Comparison of ENCODE assay signal across 7 mouse cellular contexts in the genomic region with DNA sequence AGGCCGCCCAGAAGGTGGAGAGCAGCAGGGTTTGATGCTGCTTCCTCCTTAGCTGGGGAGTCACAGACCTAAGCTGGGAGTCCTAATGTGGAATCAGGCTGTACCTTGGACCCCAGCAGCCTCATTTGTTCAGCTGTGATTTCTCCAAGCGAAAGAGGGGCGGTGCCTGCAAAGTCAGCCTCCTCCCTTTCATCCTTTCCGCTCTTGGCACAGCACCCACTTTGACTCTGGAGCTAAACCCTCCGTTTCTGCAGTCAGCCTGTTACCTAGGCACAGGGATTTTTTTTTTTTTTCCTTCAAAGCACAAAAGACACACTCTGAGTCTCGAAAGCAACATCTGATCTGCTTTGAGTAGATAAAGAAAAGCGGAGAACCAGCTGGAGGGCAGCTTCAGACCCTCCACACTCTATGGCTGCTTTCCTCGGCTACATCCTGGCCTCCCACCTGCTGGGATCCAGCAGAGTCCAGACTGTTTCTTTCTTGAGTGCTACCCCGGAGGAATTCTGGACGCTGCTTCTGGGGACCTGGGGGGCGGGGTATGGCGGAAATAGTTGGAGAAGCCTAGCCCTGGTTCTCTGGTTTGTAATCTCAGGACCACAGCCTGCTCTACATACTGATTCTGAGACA. TPM values are rescaled to one million over a fixed set of nuclear protein-coding genes. Genes with fewer than 3 reads are reported as not detected.
DNase-seq lines count a peak whose midpoint lies in the region; ATAC-seq and TF ChIP-seq lines count a peak whose summit lies in the region.

No protein-coding gene starts in this region.

- DNase-seq in adrenal gland, postnatal 10 days = peak; percentile 79
- DNase-seq in cerebellum, adult 9-11 months = peak; percentile 58
- DNase-seq in heart, adult 11 months = peak; percentile 91
- DNase-seq in limb, embryonic 14.5 days (ENCODE audit: low spot score) = peak; percentile 25
- DNase-seq in midbrain, embryonic 14.5 days = peak; percentile 68
- peak; percentile 48 to 67 for DNase-seq in urinary bladder, postnatal 4 days (ENCODE audit: low spot score in 2 of 2)

- peak overlapping the region; percentile 81 for H3K27ac ChIP-seq in intestine, embryonic 16.5 days (ENCODE audit: low read length)
- H3K27ac ChIP-seq in limb, embryonic 14.5 days (replicated peaks; ENCODE audit: low read depth, low read length) = peak overlapping the region; percentile 52; the same call in 1 of the 2 replicates
- H3K27ac ChIP-seq in midbrain, embryonic 14.5 days (replicated peaks; ENCODE audit: low read depth, low read length) = peak overlapping the region; percentile 50; the same call in 1 of the 2 replicates

- WGBS in intestine, embryonic 16.5 days = 12% methylated on average over 12 of the region's 12 CpGs
- WGBS in limb, embryonic 14.5 days = 6% methylated on average over 12 of the region's 12 CpGs
- 5% methylated on average over 12 of the region's 12 CpGs for WGBS in midbrain, embryonic 14.5 days

- peaks cover 21% of the 10 kb centered on the region for H3K4me1 ChIP-seq in intestine, embryonic 16.5 days (ENCODE audit: control insufficient read depth, insufficient read depth, low read length)
- peaks cover 15% of the 10 kb centered on the region for H3K4me1 ChIP-seq in limb, embryonic 14.5 days (ENCODE audit: control insufficient read depth, insufficient read depth, low read length)
- peaks cover 15% of the 10 kb centered on the region for H3K4me1 ChIP-seq in midbrain, embryonic 14.5 days (ENCODE audit: control insufficient read depth, insufficient read depth, low read length)

- H3K9ac ChIP-seq in intestine, embryonic 16.5 days (ENCODE audit: low read depth, low read length) = peak overlapping the region; percentile 56
- H3K9ac ChIP-seq in limb, embryonic 14.5 days (ENCODE audit: low read depth, low read length, severe bottlenecking) = peak overlapping the region; percentile 16; the same call in 1 of the 2 replicates
- H3K9ac ChIP-seq in midbrain, embryonic 14.5 days (replicated peaks; ENCODE audit: low read length) = no peak overlapping the region; the same call in 1 of the 2 replicates

- H3K9me3 ChIP-seq in intestine, embryonic 16.5 days (ENCODE audit: control insufficient read depth, low read length) = no peaks in the 10 kb centered on the region
- H3K9me3 ChIP-seq in limb, embryonic 14.5 days (ENCODE audit: control insufficient read depth, low read length) = no peaks in the 10 kb centered on the region
- no peaks in the 10 kb centered on the region for H3K9me3 ChIP-seq in midbrain, embryonic 14.5 days (ENCODE audit: control insufficient read depth, low read length)

- peak; percentile 84 for ATAC-seq in intestine, embryonic 16.5 days
- peak; percentile 30; the same call in 1 of the 2 replicates for ATAC-seq in limb, embryonic 14.5 days (ENCODE audit: low FRiP score, low read depth)
- no peak; the same call in 1 of the 2 replicates for ATAC-seq in midbrain, embryonic 14.5 days (ENCODE audit: low FRiP score, low TSS enrichment)

- H3K36me3 ChIP-seq in intestine, embryonic 16.5 days (ENCODE audit: control insufficient read depth, insufficient read depth, low read length) = no peaks in the 10 kb centered on the region
- H3K36me3 ChIP-seq in limb, embryonic 14.5 days (ENCODE audit: control insufficient read depth, insufficient read depth, low read length) = no peaks in the 10 kb centered on the region
- no peaks in the 10 kb centered on the region for H3K36me3 ChIP-seq in midbrain, embryonic 14.5 days (ENCODE audit: control insufficient read depth, insufficient read depth, low read length)

- no peak for TF ChIP-seq POLR2A in limb, embryonic 14.5 days (IDR thresholded peaks at IDR 0.05; ENCODE audit: borderline replicate concordance, extremely low read depth, insufficient read depth, insufficient read length)

- H3K27me3 ChIP-seq in intestine, embryonic 16.5 days (replicated peaks; ENCODE audit: control insufficient read depth, insufficient read depth, low read length) = no peaks in the 10 kb centered on the region
- no peaks in the 10 kb centered on the region for H3K27me3 ChIP-seq in limb, embryonic 14.5 days (ENCODE audit: control insufficient read depth, insufficient read depth, low read length)
- H3K27me3 ChIP-seq in midbrain, embryonic 14.5 days (ENCODE audit: control insufficient read depth, insufficient read depth, low read length) = no peaks in the 10 kb centered on the region

- H3K4me2 ChIP-seq in intestine, embryonic 16.5 days (ENCODE audit: low read depth, low read length) = peak overlapping the region; percentile 59
- peak overlapping the region; percentile 51 for H3K4me2 ChIP-seq in limb, embryonic 14.5 days (replicated peaks; ENCODE audit: low read depth, low read length, severe bottlenecking)
- peak overlapping the region; percentile 42 for H3K4me2 ChIP-seq in midbrain, embryonic 14.5 days (ENCODE audit: low read length)

- H3K4me3 ChIP-seq in intestine, embryonic 16.5 days (ENCODE audit: low read length) = peak overlapping the region; percentile 32
- H3K4me3 ChIP-seq in limb, embryonic 14.5 days (replicated peaks; ENCODE audit: low read length) = peak overlapping the region; percentile 18
- H3K4me3 ChIP-seq in midbrain, embryonic 14.5 days (replicated peaks; ENCODE audit: low read depth, low read length) = no peak overlapping the region

RNA-seq across cellular contexts. Expression of gene Fabp6, which starts 25.1 kb away (rescaled TPM):
- total RNA-seq in adrenal gland, postnatal 10 days (2021) = not detected
- 2.4 and 5.2 TPM in 2 replicates for polyA plus RNA-seq in intestine, embryonic 16.5 days (2015; fragmentation: Nextera tagmentation; extraction: Ambion mirVana)
- polyA plus RNA-seq in limb, embryonic 14.5 days (2012; rRNA removed) = 0.49 TPM in 1 of 2 replicates, not detected in the other
- not detected in 2 replicates for polyA plus RNA-seq in limb, embryonic 14.5 days (2014; fragmentation: Nextera tagmentation; extraction: Ambion mirVana)
- not detected in 2 replicates for polyA plus RNA-seq in midbrain, embryonic 14.5 days (2014; fragmentation: Nextera tagmentation; extraction: Ambion mirVana)

RNA-seq across cellular contexts. Expression of gene 4933415A04Rik, which starts 39.6 kb away (rescaled TPM):
- 1 to 10 TPM; 1.8 TPM for total RNA-seq in adrenal gland, postnatal 10 days (2021)
- 4.1 and 5.0 TPM in 2 replicates for polyA plus RNA-seq in intestine, embryonic 16.5 days (2015; fragmentation: Nextera tagmentation; extraction: Ambion mirVana)
- 0.61 and 0.70 TPM in 2 replicates for polyA plus RNA-seq in limb, embryonic 14.5 days (2012; rRNA removed)
- polyA plus RNA-seq in limb, embryonic 14.5 days (2014; fragmentation: Nextera tagmentation; extraction: Ambion mirVana) = 2.2 and 3.6 TPM in 2 replicates
- 3.2 and 3.9 TPM in 2 replicates for polyA plus RNA-seq in midbrain, embryonic 14.5 days (2014; fragmentation: Nextera tagmentation; extraction: Ambion mirVana)

RNA-seq across cellular contexts. Expression of gene Pwwp2a, which starts 55.4 kb away (rescaled TPM):
- total RNA-seq in adrenal gland, postnatal 10 days (2021) = 10 to 100 TPM; 33.2 to 42.0 TPM
- polyA plus RNA-seq in intestine, embryonic 16.5 days (2015; fragmentation: Nextera tagmentation; extraction: Ambion mirVana) = 7.6 and 8.6 TPM in 2 replicates
- polyA plus RNA-seq in limb, embryonic 14.5 days (2012; rRNA removed) = 34.8 and 37.7 TPM in 2 replicates
- 29.4 and 34.9 TPM in 2 replicates for polyA plus RNA-seq in limb, embryonic 14.5 days (2014; fragmentation: Nextera tagmentation; extraction: Ambion mirVana)
- 43.0 and 47.1 TPM in 2 replicates for polyA plus RNA-seq in midbrain, embryonic 14.5 days (2014; fragmentation: Nextera tagmentation; extraction: Ambion mirVana)

Comparison
In these comparisons a context has a peak if more than half of its experiments do, and no peak if none do; other contexts are left out.
1. DNase-seq: peak in every context shown above with its lines; median percentile 91 in heart, adult 11 months; 79 in adrenal gland, postnatal 10 days; 68 in midbrain, embryonic 14.5 days; 58 in cerebellum, adult 9-11 months; 58 in urinary bladder, postnatal 4 days; 25 in limb, embryonic 14.5 days.